Comparison of ENCODE assay signal across 12 mouse cellular contexts in the genomic region with DNA sequence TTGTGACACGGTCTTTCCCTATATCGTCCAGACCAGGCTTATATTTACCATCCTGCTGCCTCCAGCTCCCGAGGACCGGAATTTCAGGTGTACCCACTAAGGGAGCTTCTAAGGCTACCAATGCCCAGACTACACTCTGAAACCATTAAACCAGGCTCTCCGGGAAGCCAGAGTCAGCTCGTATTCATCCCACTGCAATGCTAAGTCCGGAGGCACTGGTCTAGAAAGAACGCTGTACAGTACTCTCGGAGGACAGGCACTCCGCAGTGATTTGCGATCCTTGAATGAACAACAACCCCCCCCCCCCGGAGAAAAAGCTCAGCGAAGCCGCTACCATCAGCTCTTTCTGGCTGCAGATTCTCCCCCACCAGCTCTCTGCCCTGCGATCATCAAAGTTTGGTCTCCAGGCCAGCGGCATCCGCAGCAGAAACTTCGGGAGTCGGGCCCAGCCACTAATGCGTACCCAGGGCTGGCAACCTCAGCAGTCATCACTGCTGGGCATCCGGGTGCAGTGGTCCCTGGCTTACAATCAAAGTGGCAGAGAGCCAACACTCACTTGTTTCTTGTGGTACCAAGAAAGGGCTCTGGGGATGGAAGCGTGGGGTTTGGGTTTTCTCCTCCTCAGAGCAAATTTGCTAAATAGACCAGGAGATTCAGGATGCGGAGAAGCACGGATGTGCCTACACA. TPM values are rescaled to one million over a fixed set of nuclear protein-coding genes. Genes with fewer than 3 reads are reported as not detected.
A peak's percentile ranks its signal among the peaks of the same experiment; 100 is the strongest.
DNase-seq lines count a peak whose midpoint lies in the region; ATAC-seq and TF ChIP-seq lines count a peak whose summit lies in the region.
"Had no signal": no experiment of that assay in that cellular context is flagged by ENCODE, and none has a peak within 500 bp of the region (broad histone marks: within the 10 kb centered on the region; RNA-seq: fewer than 3 reads in every experiment).

No protein-coding gene starts in this region.

- peak overlapping the region; percentile 17; the same call in 1 of the 2 replicates for H3K4me2 ChIP-seq in hindbrain, embryonic 15.5 days
- H3K4me2 ChIP-seq in hindbrain, embryonic 11.5 days (replicated peaks; ENCODE audit: low read depth, low read length): no peak overlapping the region
- H3K4me2 ChIP-seq in midbrain, postnatal 0 days (ENCODE audit: low read depth, low read length, poor library complexity, severe bottlenecking): peak overlapping the region; percentile 22; the same call in 1 of the 2 replicates
- H3K4me2 ChIP-seq in hindbrain, embryonic 16.5 days (ENCODE audit: low read length): peak overlapping the region; percentile 19
- H3K4me2 ChIP-seq: heart, embryonic 15.5 days had no signal

- peak; percentile 68; the same call in 1 of the 2 replicates for ATAC-seq in hindbrain, embryonic 15.5 days (ENCODE audit: low FRiP score, low read depth)
- ATAC-seq in hindbrain, embryonic 11.5 days (ENCODE audit: low FRiP score): no peak
- 0 out of 2 replicates have a peak, but pooled peaks have one; percentile 36 for ATAC-seq in midbrain, postnatal 0 days (ENCODE audit: low FRiP score)
- ATAC-seq in hindbrain, embryonic 16.5 days: peak; percentile 79
- ATAC-seq in megakaryocyte progenitor cell, adult 5-6 weeks (replicated peaks; ENCODE audit: poor library complexity): no peak

- DNase-seq in cerebellum, adult 9-11 months: peak; percentile 5
- no peak for DNase-seq in cerebellum, adult 11 months
- DNase-seq in hindbrain, embryonic 11.5 days (ENCODE audit: low spot score): no peak
- DNase-seq in midbrain, postnatal 0 days (ENCODE audit: low spot score): peak; percentile 74
- no peak for DNase-seq in midbrain, embryonic 10.5 days (ENCODE audit: low spot score)
- DNase-seq: kidney, adult 11 months had no signal

- no peak overlapping the region for H3K9ac ChIP-seq in hindbrain, embryonic 15.5 days
- no peak overlapping the region for H3K9ac ChIP-seq in hindbrain, embryonic 11.5 days (ENCODE audit: low read depth, low read length)
- H3K9ac ChIP-seq in midbrain, postnatal 0 days (replicated peaks; ENCODE audit: low read length, poor library complexity, severe bottlenecking): no peak overlapping the region
- H3K9ac ChIP-seq in hindbrain, embryonic 16.5 days (ENCODE audit: low read depth, low read length): no peak overlapping the region
- H3K9ac ChIP-seq: heart, embryonic 15.5 days had no signal

- H3K9me3 ChIP-seq in hindbrain, embryonic 15.5 days: no peaks in the 10 kb centered on the region
- no peaks in the 10 kb centered on the region for H3K9me3 ChIP-seq in hindbrain, embryonic 11.5 days (ENCODE audit: control insufficient read depth, low read length)
- H3K9me3 ChIP-seq in midbrain, postnatal 0 days (ENCODE audit: low read length): no peaks in the 10 kb centered on the region
- H3K9me3 ChIP-seq in midbrain, embryonic 10.5 days (replicated peaks): no peaks in the 10 kb centered on the region
- no peaks in the 10 kb centered on the region for H3K9me3 ChIP-seq in hindbrain, embryonic 16.5 days (ENCODE audit: control insufficient read depth, low read length)
- H3K9me3 ChIP-seq: heart, embryonic 15.5 days had no signal

- TF ChIP-seq CTCF in midbrain, postnatal 0 days (IDR thresholded peaks at IDR 0.05): no peak

- no peak overlapping the region for H3K4me3 ChIP-seq in hindbrain, embryonic 15.5 days
- no peak overlapping the region for H3K4me3 ChIP-seq in hindbrain, embryonic 11.5 days (ENCODE audit: low read depth, low read length)
- H3K4me3 ChIP-seq in midbrain, postnatal 0 days (ENCODE audit: low read depth, low read length): no peak overlapping the region
- H3K4me3 ChIP-seq in midbrain, embryonic 10.5 days: no peak overlapping the region
- no peak overlapping the region for H3K4me3 ChIP-seq in hindbrain, embryonic 16.5 days (ENCODE audit: low read length)
- H3K4me3 ChIP-seq: heart, embryonic 15.5 days had no signal

- H3K4me1 ChIP-seq in hindbrain, embryonic 15.5 days (replicated peaks): peaks cover 6% of the 10 kb centered on the region; the same call in 1 of the 2 replicates
- H3K4me1 ChIP-seq in hindbrain, embryonic 11.5 days (replicated peaks; ENCODE audit: control insufficient read depth, insufficient read depth, low read length): no peaks in the 10 kb centered on the region
- H3K4me1 ChIP-seq in midbrain, postnatal 0 days (ENCODE audit: insufficient read depth, low read length): no peaks in the 10 kb centered on the region
- H3K4me1 ChIP-seq in midbrain, embryonic 10.5 days: no peaks in the 10 kb centered on the region
- H3K4me1 ChIP-seq in hindbrain, embryonic 16.5 days (ENCODE audit: control insufficient read depth, insufficient read depth, low read depth, low read length): 0 out of 2 replicates have a peak, but pooled peaks cover 2% of the 10 kb centered on the region
- H3K4me1 ChIP-seq: heart, embryonic 15.5 days had no signal

- WGBS in hindbrain, embryonic 15.5 days: 66% methylated on average over 24 of the region's 24 CpGs
- 83% methylated on average over 24 of the region's 24 CpGs for WGBS in hindbrain, embryonic 11.5 days
- 79% methylated on average over 24 of the region's 24 CpGs for WGBS in midbrain, postnatal 0 days
- 86% methylated on average over 24 of the region's 24 CpGs for WGBS in midbrain, embryonic 10.5 days
- WGBS in hindbrain, embryonic 16.5 days: 64% methylated on average over 24 of the region's 24 CpGs

- no peaks in the 10 kb centered on the region for H3K36me3 ChIP-seq in hindbrain, embryonic 15.5 days
- no peaks in the 10 kb centered on the region for H3K36me3 ChIP-seq in hindbrain, embryonic 11.5 days (ENCODE audit: control insufficient read depth, insufficient read depth, low read length)
- H3K36me3 ChIP-seq in midbrain, postnatal 0 days (ENCODE audit: insufficient read depth, low read length): no peaks in the 10 kb centered on the region
- no peaks in the 10 kb centered on the region for H3K36me3 ChIP-seq in midbrain, embryonic 10.5 days
- no peaks in the 10 kb centered on the region for H3K36me3 ChIP-seq in hindbrain, embryonic 16.5 days (ENCODE audit: control insufficient read depth, insufficient read depth, low read length)
- H3K36me3 ChIP-seq: heart, embryonic 15.5 days had no signal

- no peaks in the 10 kb centered on the region for H3K27me3 ChIP-seq in hindbrain, embryonic 15.5 days
- H3K27me3 ChIP-seq in hindbrain, embryonic 11.5 days (ENCODE audit: control insufficient read depth, insufficient read depth, low read length): no peaks in the 10 kb centered on the region
- no peaks in the 10 kb centered on the region for H3K27me3 ChIP-seq in midbrain, postnatal 0 days (ENCODE audit: insufficient read depth, low read length)
- no peaks in the 10 kb centered on the region for H3K27me3 ChIP-seq in midbrain, embryonic 10.5 days (ENCODE audit: low read depth, poor library complexity, severe bottlenecking)
- no peaks in the 10 kb centered on the region for H3K27me3 ChIP-seq in hindbrain, embryonic 16.5 days (replicated peaks; ENCODE audit: control insufficient read depth, insufficient read depth, low read length)
- H3K27me3 ChIP-seq: heart, embryonic 15.5 days had no signal

- H3K27ac ChIP-seq in hindbrain, embryonic 15.5 days (replicated peaks): no peak overlapping the region
- no peak overlapping the region for H3K27ac ChIP-seq in hindbrain, embryonic 11.5 days (ENCODE audit: low read depth, low read length)
- no peak overlapping the region for H3K27ac ChIP-seq in midbrain, postnatal 0 days (ENCODE audit: low read depth, low read length)
- no peak overlapping the region for H3K27ac ChIP-seq in midbrain, embryonic 10.5 days (replicated peaks)
- H3K27ac ChIP-seq in hindbrain, embryonic 16.5 days (ENCODE audit: low read depth, low read length): no peak overlapping the region
- H3K27ac ChIP-seq: heart, embryonic 15.5 days had no signal

RNA-seq across cellular contexts. Expression of a gene that starts 7.6 kb away (rescaled TPM):
- 0.12 TPM in 1 of 2 replicates, not detected in the other for polyA plus RNA-seq in hindbrain, embryonic 15.5 days (2015; fragmentation: Nextera tagmentation; extraction: Ambion mirVana)
- polyA plus RNA-seq in hindbrain, embryonic 11.5 days (2014; fragmentation: Nextera tagmentation; extraction: Ambion mirVana): 0.15 and 0.17 TPM in 2 replicates
- total RNA-seq in midbrain, postnatal 0 days (2014; rRNA removed): not detected in 2 replicates
- not detected in 2 replicates for polyA plus RNA-seq in midbrain, postnatal 0 days (2015; fragmentation: Nextera tagmentation; extraction: Ambion mirVana)
- polyA plus RNA-seq in midbrain, embryonic 10.5 days (2016; fragmentation: Nextera tagmentation; extraction: Ambion mirVana): 0.09 and 0.12 TPM in 2 replicates
- 0.07 and 0.10 TPM in 2 replicates for polyA plus RNA-seq in hindbrain, embryonic 16.5 days (2015; fragmentation: Nextera tagmentation; extraction: Ambion mirVana)
- 1.3 and 1.4 TPM in 2 replicates for total RNA-seq in megakaryocyte progenitor cell, adult 5-6 weeks (2015)
- 1.3 and 1.6 TPM in 2 replicates for total RNA-seq in megakaryocyte progenitor cell, adult 5-6 weeks (2017)
- total RNA-seq: layer of hippocampus, postnatal 14 days had no signal
- polyA plus RNA-seq: liver, adult 2 months had no signal

Comparison
In these comparisons a context has a peak if more than half of its experiments do, and no peak if none do; other contexts are left out.
1. DNase-seq: peak in cerebellum, adult 9-11 months (single experiment) and midbrain, postnatal 0 days (single experiment); none in cerebellum, adult 11 months (single experiment), hindbrain, embryonic 11.5 days (single experiment) and midbrain, embryonic 10.5 days (single experiment).
2. ATAC-seq: peak in hindbrain, embryonic 15.5 days (single experiment), midbrain, postnatal 0 days (single experiment) and hindbrain, embryonic 16.5 days (single experiment); none in hindbrain, embryonic 11.5 days (single experiment) and megakaryocyte progenitor cell, adult 5-6 weeks (single experiment).